Mouse (Mus musculus): ENCODE results near the gene Olfr456.
"Not testable (repeated sequence)": the region's sequence is repeated elsewhere in the genome, so short reads cannot be mapped to it uniquely, and the experiment has no call there.

Gene Olfr456
- long read RNA-seq, experiment 1: 0 reads
- long read RNA-seq, experiment 2: 0 reads

DNA sequence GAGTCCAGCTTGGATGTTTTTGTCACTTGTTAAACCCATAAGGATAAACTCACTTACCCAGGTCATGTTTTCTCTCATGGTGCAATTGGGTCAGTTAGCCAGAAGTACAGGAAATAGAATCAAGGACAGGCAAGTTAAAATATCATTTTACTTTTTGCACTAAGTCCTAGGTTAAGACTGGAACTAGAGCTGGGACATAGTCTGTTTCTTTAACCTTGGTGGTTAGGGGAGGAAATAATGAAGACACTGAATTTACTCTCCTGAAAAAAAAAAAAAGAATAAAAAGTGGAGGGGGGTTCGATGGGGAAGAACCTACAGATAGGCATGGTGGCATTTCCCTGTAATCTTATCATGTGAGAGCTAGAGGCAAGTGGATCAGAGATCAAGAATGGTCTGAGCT is at the start of gene Olfr456:
Gene Olfr456, minus strand, starts transcription at position 101 of the 400 bp plus-strand sequence.
- intact Hi-C loops (cut with DNase I): no loop called here

DNA sequence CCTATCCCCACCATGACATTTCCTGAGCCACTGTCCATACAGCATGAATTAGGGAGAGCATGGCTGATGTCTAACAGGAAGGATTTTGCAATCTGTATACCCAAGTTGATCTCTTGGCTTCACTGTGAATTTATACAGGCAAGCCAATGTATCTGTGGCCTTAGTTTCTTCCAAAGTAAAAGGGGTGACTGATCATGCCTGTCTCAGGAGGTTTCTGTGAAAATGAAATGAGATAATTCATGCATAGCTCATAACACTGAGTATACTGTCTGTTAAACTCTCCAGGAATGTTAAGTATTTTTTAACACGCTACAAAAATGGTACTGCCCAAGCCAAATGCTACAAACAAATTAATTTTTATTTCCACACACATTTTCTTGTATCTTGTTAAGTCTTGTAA is 26.4 kb upstream of the Olfr456 start:
- intact Hi-C loops (cut with DNase I): no loop called here

DNA sequence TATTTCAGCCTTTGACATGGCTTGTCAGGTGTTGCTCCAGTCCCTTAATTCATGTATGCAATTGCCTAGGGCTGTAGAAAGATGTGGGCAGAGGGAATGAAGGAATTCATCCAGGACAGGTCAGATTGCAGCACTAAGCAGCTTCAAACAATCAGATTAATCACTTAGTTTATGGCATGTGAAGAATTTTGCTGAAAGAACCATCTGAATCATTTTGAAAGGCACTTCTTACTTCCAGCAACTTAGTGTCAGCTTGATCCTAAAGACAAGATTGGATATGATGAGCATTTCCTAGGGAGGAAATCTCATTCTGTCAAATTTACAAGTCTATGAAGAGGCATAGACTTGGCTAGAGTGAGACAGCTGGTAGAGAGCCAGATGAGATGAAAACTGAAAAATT is 22.3 kb upstream of the Olfr456 start:
- intact Hi-C loops (cut with DNase I): no loop called here

DNA sequence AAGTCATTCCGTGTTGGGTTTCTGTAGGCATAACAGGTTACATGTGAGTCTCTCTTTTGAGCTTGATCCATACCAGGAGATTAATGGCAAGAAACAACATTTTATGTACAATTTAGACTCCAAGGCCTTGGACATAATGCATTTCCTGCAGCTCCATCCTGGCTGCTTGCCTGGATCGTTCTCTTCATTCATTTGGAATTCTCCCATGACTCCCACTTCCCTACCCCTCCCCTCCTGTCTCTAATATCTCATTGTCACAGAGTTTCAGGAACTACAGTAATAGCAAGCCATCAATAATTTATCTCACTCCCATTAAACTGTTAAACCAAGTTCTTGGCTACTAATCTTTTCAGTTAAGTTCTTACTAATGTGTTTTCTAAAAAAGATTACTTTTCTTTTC is 16.5 kb upstream of the Olfr456 start:
- intact Hi-C loops (cut with DNase I): no loop called here

DNA sequence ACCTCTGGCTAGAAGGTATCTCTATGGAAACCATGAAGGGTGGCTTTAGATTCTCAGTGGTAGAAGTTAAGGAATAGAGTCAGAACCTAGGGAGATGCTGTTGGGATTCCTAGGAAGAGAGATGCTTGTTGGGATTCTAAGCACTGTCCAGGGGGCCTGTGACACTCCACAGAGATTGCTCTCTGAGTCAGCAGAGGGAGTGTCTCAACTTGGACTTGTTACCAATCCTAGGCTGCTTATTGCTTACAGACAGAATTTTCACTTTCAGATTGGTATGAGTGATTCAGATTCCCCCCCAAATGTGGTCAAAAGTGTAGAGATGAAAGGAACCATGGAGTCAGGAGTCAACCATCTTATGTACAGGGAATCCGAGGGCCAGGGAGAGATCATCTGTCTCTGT is 2.7 kb upstream of the Olfr456 start:
- intact Hi-C loops (cut with DNase I): no loop called here

DNA sequence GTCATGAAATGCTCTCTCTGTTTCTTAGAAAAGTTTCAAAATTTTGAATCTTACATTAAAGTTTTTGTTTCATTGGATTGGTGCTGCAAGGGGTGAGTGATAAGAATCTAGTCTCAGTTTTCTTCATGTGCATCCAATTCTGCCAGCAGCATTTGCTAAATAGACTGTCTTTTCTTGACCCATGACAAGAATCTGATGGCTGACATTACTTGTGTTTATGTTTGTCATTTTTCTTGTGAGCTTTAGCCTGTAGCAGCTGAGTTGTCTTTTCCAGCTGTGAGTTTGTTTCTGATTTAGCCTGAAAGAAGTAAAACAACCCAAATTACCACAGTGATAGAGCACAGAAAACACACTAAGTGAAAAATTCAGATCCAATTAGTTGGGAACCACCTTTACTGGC is 2.4 kb downstream of the Olfr456 start:
- intact Hi-C loops (cut with DNase I): no loop called here

DNA sequence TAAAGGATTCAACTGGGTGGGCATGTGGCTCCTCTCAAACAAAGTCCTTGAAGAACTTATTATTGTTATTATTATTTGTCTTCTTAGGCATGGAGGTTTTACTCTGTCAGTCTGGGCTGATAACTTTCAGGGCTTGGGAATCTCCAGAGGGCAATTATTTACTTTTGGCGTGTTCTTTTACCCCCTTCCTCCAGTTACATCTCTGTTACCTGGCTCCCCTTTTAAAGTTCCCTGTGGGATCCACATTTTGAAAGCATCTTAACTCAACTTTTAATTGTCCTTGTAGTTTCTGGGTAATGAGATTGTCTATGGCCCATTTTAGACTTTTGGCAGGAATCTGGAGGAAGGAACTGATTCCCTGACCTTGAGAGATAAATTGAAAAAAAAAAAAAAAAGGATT is 10.8 kb downstream of the Olfr456 start, which contains the start of gene Olfr457:
Gene Olfr457, minus strand, starts transcription at position 101 of the 400 bp plus-strand sequence.
- intact Hi-C loops (cut with DNase I): no loop called here

DNA sequence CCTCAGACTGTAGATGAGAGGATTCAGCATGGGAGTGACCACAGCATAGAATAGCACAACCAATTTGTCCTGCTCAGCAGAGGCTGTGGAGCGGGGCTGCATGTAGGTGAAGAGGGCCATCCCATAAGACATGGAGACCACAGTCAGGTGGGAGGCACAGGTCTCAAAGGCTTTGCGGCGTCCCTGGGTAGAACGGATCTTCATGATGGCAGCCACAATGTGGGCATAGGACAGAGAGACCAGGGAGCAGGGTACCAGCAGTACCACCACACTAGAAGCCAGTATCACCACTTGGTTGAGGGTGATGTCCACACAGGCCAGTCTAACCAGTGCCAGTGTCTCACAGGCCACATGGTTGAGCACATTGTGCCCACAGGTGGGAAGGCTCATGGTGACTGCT is 15.7 kb downstream of the Olfr456 start:
- intact Hi-C loops (cut with DNase I): not testable (repeated sequence)

DNA sequence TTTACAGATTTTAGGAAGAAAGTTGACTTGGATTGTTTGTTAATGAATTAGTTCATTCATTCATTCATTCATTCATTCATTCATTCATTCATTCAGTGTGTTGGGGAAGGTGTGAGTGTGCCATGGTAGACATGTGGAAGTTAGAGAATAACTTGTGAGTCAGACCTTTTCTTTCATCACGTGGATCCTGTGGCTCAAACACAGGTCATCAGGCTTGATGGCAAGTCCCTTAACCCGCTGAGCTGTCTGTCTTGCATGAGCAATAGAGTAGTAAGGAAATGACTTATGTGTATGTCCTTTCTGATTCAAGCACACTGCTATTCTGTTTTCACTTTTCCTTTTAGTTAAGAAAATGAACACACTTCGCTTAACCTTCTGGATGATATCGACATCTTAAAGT is 16.5 kb downstream of the Olfr456 start:
- intact Hi-C loops (cut with DNase I): no loop called here

DNA sequence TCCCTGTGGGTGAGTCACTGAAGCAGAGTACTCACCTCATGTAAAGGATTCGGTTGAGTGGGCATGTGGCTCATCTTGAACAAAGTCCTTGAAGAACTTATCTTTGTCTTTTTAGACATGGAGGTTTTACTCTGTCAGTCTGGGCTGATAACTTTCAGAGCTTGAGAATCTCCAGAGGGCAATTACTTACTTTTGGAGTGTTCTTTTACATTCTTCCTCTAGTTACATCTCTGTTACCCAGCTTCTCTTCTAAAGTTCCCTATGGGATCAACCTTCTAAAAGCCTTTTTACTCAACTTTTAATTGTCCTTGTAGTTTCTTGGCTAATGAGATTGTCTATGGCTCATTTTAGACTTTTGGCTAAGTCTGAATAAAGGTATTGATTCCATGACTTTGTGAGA is 21.9 kb downstream of the Olfr456 start, which contains the start of gene Olfr458:
Gene Olfr458, minus strand, starts transcription at position 101 of the 400 bp plus-strand sequence.
- intact Hi-C loops (cut with DNase I): no loop called here

DNA sequence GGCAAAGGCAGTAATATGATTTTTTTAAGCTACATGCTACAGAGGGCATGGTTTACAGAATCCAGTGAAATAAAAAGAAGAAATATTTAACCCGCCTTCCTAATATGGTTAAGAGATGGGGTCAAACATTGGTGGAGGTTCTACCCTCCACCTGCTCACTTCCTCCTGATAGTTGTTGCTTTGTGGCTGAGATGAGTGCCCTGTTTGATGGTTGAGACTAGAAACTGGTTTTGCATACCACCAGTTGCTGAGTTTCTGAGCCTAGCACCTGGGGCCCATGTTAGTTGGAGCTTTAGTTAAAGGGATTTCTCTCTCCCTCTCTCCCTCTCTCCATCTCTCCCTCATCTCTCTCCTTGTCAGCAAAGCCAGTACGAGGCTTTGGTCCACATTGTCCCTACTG is 39.6 kb downstream of the Olfr456 start:
- intact Hi-C loops (cut with DNase I): no loop called here

DNA sequence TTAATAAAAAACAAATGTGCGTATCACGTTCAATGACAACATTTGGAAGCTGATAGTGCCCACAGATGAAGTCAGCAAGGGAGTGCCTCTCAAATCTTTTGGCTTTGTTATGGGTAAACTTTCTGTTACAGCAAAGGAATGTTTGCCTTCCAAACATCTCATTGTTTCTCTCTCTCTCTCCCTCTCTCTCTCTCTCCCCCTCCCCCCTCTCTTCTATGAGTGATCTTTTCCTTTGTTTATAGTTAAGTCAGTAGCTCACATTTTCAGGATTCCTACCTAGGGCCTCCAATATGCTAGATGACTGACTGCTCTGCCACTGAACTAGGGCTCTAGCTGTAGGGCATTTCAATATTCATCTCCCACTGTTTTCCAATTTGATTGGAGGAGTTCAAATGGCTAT is 42.5 kb downstream of the Olfr456 start:
- intact Hi-C loops (cut with DNase I): no loop called here

DNA sequence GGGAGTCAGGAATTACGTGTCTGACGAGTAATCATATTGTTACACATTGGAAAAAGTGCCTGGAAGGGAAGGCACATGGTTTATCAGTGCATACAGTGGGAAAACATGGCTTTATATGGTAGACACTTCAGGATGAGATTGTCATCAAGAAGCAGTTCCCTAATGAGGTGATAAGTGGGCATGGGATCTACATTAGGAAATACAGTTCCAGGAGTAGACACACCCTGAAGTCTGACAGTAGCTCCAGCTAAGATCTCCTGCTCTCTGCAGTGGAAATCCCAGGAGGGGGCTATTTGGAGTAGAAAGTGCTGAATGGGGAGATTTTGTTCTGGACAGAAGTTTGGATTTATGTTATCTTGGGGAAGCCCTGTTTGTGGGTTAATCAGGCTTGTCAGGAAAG is 45.6 kb downstream of the Olfr456 start:
- intact Hi-C loops (cut with DNase I): no loop called here
